Mouse (Mus musculus) hindbrain, embryonic 14.5 days (tissue): ENCODE results near the gene Mapk14. TPM values are rescaled to one million over a fixed set of nuclear protein-coding genes. Genes with fewer than 3 reads are reported as not detected.
"Not testable (repeated sequence)": the region's sequence is repeated elsewhere in the genome, so short reads cannot be mapped to it uniquely, and the experiment has no call there.

Experiments
- ATAC-seq: fragments of 200-750 bp; cut with Nextera tagmentation; 2 replicates; pipeline ENCODE4 v1.8.0; 2017; ENCODE audit warnings: moderate number of reproducible peaks, mild to moderate bottlenecking, moderate TSS enrichment, moderate library complexity; ENCODE audit not compliant: low FRiP score
- DNase-seq: peaks from one replicate; pipeline ENCODE4 v3.0.0-alpha.2; 2015; ENCODE audit warnings: low spot score
- H3K27ac ChIP-seq: fragments of 300-500 bp; sonication (generic); 2 replicates; pipeline ENCODE4 v1.5.1; 2014; ENCODE audit warnings: mild to moderate bottlenecking, moderate library complexity
- H3K27me3 ChIP-seq: fragments of 300-500 bp; sonication (generic); 2 replicates; pipeline ENCODE4 v1.6.1; 2014; ENCODE audit warnings: mild to moderate bottlenecking, low read length, mixed read lengths; ENCODE audit not compliant: control insufficient read depth, insufficient read depth
- H3K36me3 ChIP-seq: fragments of 300-500 bp; sonication (generic); replicated peaks from 2 replicates; pipeline ENCODE4 v1.6.1; 2014; ENCODE audit not compliant: control insufficient read depth, insufficient read depth
- H3K4me1 ChIP-seq: fragments of 300-500 bp; sonication (generic); replicated peaks from 2 replicates; pipeline ENCODE4 v1.6.1; 2014; ENCODE audit warnings: antibody characterized with exemption, low read length, mixed read lengths; ENCODE audit not compliant: control insufficient read depth, insufficient read depth
- H3K4me2 ChIP-seq: fragments of 300-500 bp; sonication (generic); replicated peaks from 2 replicates; pipeline ENCODE4 v1.6.1; 2014; ENCODE audit warnings: mild to moderate bottlenecking, moderate library complexity
- H3K4me3 ChIP-seq: fragments of 300-500 bp; sonication (generic); replicated peaks from 2 replicates; pipeline ENCODE4 v1.5.1; 2014; ENCODE audit warnings: mild to moderate bottlenecking, low read length
- H3K9ac ChIP-seq: fragments of 300-500 bp; sonication (generic); 2 replicates; pipeline ENCODE4 v1.6.1; 2014
- H3K9me3 ChIP-seq: fragments of 300-500 bp; sonication (generic); 2 replicates; pipeline ENCODE4 v1.6.1; 2016; ENCODE audit warnings: low read length; ENCODE audit not compliant: control insufficient read depth
- WGBS: fragments of 180-500 bp; shearing (Covaris S2); extraction: QIAGEN DNeasy Blood & Tissue Kit; methylation state at CpG from one replicate; pipeline ENCODE4 v1.1.7; 2014; 5-methylcytosine and 5-hydroxymethylcytosine counted together
- polyA plus RNA-seq: library from polyadenylated mRNA; unstranded; fragments of >200 nt; fragmentation: Nextera tagmentation; extraction: Ambion mirVana; gene quantifications from 2 replicates; pipeline ENCODE4 v1.2.1, GENCODE M21; 2014

Gene Mapk14
- polyA plus RNA-seq, 1 experiment from 2014 or later: 34.1 TPM

- WGBS: 67% methylated on average over 3 of the region's 3 CpGs
- H3K9me3 ChIP-seq: no peaks in the 10 kb centered on the region
- no peak overlapping the region for H3K9ac ChIP-seq
- no peak overlapping the region for H3K4me2 ChIP-seq
- DNase-seq: no peak
- H3K27me3 ChIP-seq: no peaks in the 10 kb centered on the region
- no peaks in the 10 kb centered on the region for H3K4me1 ChIP-seq
- H3K4me3 ChIP-seq: no peak overlapping the region
- H3K36me3 ChIP-seq: peaks cover 59% of the 10 kb centered on the region
- H3K27ac ChIP-seq: no peak overlapping the region
- no peak for ATAC-seq
These were observed 26.4 kb downstream of the Mapk14 start for GRCm38 (mm10) chr17:28717535-28717934.

GRCm38 (mm10) chr17:28725783-28726182 lies 34.7 kb downstream of the Mapk14 start, which contains the start of gene AC170998.1:
Gene AC170998.1, plus strand, starts transcription at chr17:28726083.
- Histone ChIP-seq H3K27ac (no peak within 1 kb of the TSS), H3K9ac (no peak within 1 kb of the TSS), H3K4me2 (no peak within 1 kb of the TSS), H3K4me1 (no peaks in the 10 kb centered on the region), H3K36me3 (peaks cover 85% of the 10 kb centered on the region), H3K9me3 (no peaks in the 10 kb centered on the region), H3K4me3 (no peak within 1 kb of the TSS), H3K27me3 (no peaks in the 10 kb centered on the region)
- ATAC-seq (no peak), DNase-seq (no peak)
- WGBS: 95% methylated on average over 4 of the region's 4 CpGs

GRCm38 (mm10) chr17:28727511-28727910 lies 36.4 kb downstream of the Mapk14 start:
- not testable (repeated sequence) for DNase-seq, H3K27me3 ChIP-seq, H3K4me3 ChIP-seq, ATAC-seq, H3K9me3 ChIP-seq, H3K9ac ChIP-seq, H3K4me2 ChIP-seq, H3K27ac ChIP-seq, H3K4me1 ChIP-seq
- peaks cover 93% of the 10 kb centered on the region for H3K36me3 ChIP-seq
- WGBS: 91% methylated on average over 11 of the region's 11 CpGs

GRCm38 (mm10) chr17:28735317-28736105 lies 44.4 kb downstream of the Mapk14 start:
- Histone ChIP-seq H3K27me3 (no peaks in the 10 kb centered on the region), H3K27ac (no peak overlapping the region), H3K9ac (no peak overlapping the region), H3K36me3 (peaks cover 60% of the 10 kb centered on the region), H3K9me3 (no peaks in the 10 kb centered on the region), H3K4me2 (no peak overlapping the region), H3K4me3 (no peak overlapping the region), H3K4me1 (no peaks in the 10 kb centered on the region)
- DNase-seq (no peak), ATAC-seq (no peak)
- WGBS: 92% methylated on average over 6 of the region's 6 CpGs

GRCm38 (mm10) chr17:28736486-28736885 lies 45.4 kb downstream of the Mapk14 start:
- DNase-seq (no peak), ATAC-seq (no peak)
- no peaks in the 10 kb centered on the region for H3K4me1 ChIP-seq
- no peak overlapping the region for H3K9ac ChIP-seq
- H3K4me2 ChIP-seq: no peak overlapping the region
- H3K27ac ChIP-seq: no peak overlapping the region
- H3K27me3 ChIP-seq: no peaks in the 10 kb centered on the region
- H3K36me3 ChIP-seq: peaks cover 61% of the 10 kb centered on the region
- WGBS: 67% methylated on average over 4 of the region's 4 CpGs
- H3K4me3 ChIP-seq: no peak overlapping the region
- H3K9me3 ChIP-seq: no peaks in the 10 kb centered on the region

- ATAC-seq (no peak), DNase-seq (no peak)
- Histone ChIP-seq H3K4me2 (no peak overlapping the region), H3K9ac (no peak overlapping the region), H3K4me3 (no peak overlapping the region), H3K27me3 (no peaks in the 10 kb centered on the region), H3K36me3 (peaks cover 62% of the 10 kb centered on the region), H3K4me1 (no peaks in the 10 kb centered on the region), H3K27ac (no peak overlapping the region), H3K9me3 (no peaks in the 10 kb centered on the region)
- 95% methylated on average over 4 of the region's 4 CpGs for WGBS
These were observed 46.8 kb downstream of the Mapk14 start for GRCm38 (mm10) chr17:28737973-28738372.

- H3K36me3 ChIP-seq: peaks cover 75% of the 10 kb centered on the region
- H3K9me3 ChIP-seq: no peaks in the 10 kb centered on the region
- WGBS: 98% methylated on average over 6 of the region's 6 CpGs
- H3K27me3 ChIP-seq: no peaks in the 10 kb centered on the region
- no peak overlapping the region for H3K4me3 ChIP-seq
- H3K4me1 ChIP-seq: no peaks in the 10 kb centered on the region
- H3K9ac ChIP-seq: no peak overlapping the region
- no peak overlapping the region for H3K27ac ChIP-seq
- no peak overlapping the region for H3K4me2 ChIP-seq
- no peak for DNase-seq
- no peak for ATAC-seq
These were observed 48.1 kb downstream of the Mapk14 start for GRCm38 (mm10) chr17:28739244-28739643.

- DNase-seq: no peak
These were observed 52.2 kb downstream of the Mapk14 start for GRCm38 (mm10) chr17:28743145-28743866.

DNA sequence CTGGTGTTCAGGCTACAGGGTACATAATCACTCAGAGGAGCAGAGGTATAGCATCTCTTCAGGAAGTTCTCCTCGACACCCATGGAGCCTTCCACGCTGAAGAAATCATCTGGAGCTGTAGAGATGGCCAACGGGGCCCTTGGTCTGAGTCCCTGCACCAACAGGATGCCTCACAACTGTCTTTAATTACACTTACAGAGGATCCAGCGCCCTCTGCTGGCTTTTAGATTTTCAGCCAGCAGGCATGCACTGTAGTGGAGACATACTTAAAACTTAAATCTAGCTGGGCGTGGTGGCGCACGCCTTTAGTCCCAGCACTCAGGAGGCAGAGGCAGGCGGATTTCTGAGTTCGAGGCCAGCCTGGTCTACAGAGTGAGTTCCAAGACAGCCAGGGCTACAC lies 52.8 kb downstream of the Mapk14 start:
- DNase-seq: no peak
- no peaks in the 10 kb centered on the region for H3K4me1 ChIP-seq
- peaks cover 99% of the 10 kb centered on the region for H3K36me3 ChIP-seq
- WGBS: 90% methylated on average over 9 of the region's 9 CpGs
- no peak overlapping the region for H3K4me2 ChIP-seq
- no peak overlapping the region for H3K9ac ChIP-seq
- H3K27me3 ChIP-seq: no peaks in the 10 kb centered on the region
- no peaks in the 10 kb centered on the region for H3K9me3 ChIP-seq
- H3K27ac ChIP-seq: no peak overlapping the region
- no peak overlapping the region for H3K4me3 ChIP-seq
- ATAC-seq: no peak

More at GRCm38 (mm10) chr17:28743145-28743866, 52.2 kb downstream of the Mapk14 start:
- no peak overlapping the region for H3K9ac ChIP-seq
- WGBS: 94% methylated on average over 11 of the region's 11 CpGs
- peaks cover 99% of the 10 kb centered on the region for H3K36me3 ChIP-seq
- H3K4me2 ChIP-seq: no peak overlapping the region
- H3K27ac ChIP-seq: no peak overlapping the region
- H3K9me3 ChIP-seq: no peaks in the 10 kb centered on the region
- no peak overlapping the region for H3K4me3 ChIP-seq
- no peak for ATAC-seq
- H3K4me1 ChIP-seq: no peaks in the 10 kb centered on the region
- H3K27me3 ChIP-seq: no peaks in the 10 kb centered on the region
